Mouse (Mus musculus) stomach, postnatal 0 days (tissue): ENCODE measurements at regions not wholly inside any gene's neighbourhood (a gene's known extent, or its start where the extent isn't known, plus 50 kb on each side); places are given as distances from the start of the nearest gene placed in this dataset.
A peak's percentile ranks its signal among the peaks of the same experiment; 100 is the strongest.

Experiments used
- ATAC-seq: fragments of 200-750 bp; cut with Nextera tagmentation; 2 replicates; pipeline ENCODE4 v1.8.0; 2017; ENCODE audit not compliant: low FRiP score, low TSS enrichment
- DNase-seq: peaks from one replicate; pipeline ENCODE4 v3.0.0-alpha.2; 2016; ENCODE audit warnings: low spot score
- H3K27ac ChIP-seq: fragments of 300-500 bp; sonication (generic); replicated peaks from 2 replicates; pipeline ENCODE4 v1.5.1; 2014; ENCODE audit warnings: mild to moderate bottlenecking, control low read depth
- H3K27me3 ChIP-seq: fragments of 300-500 bp; sonication (generic); 2 replicates; pipeline ENCODE4 v1.6.1; 2014; ENCODE audit warnings: low read length; ENCODE audit not compliant: control insufficient read depth, insufficient read depth
- H3K36me3 ChIP-seq: fragments of 300-500 bp; sonication (generic); 2 replicates; pipeline ENCODE4 v1.6.1; 2014; ENCODE audit warnings: low read length, mixed read lengths; ENCODE audit not compliant: control insufficient read depth, insufficient read depth
- H3K4me1 ChIP-seq: fragments of 300-500 bp; sonication (generic); replicated peaks from 2 replicates; pipeline ENCODE4 v1.6.1; 2014; ENCODE audit warnings: antibody characterized with exemption; ENCODE audit not compliant: control insufficient read depth, insufficient read depth
- H3K4me2 ChIP-seq: fragments of 300-500 bp; sonication (generic); replicated peaks from 2 replicates; pipeline ENCODE4 v1.6.1; 2014; ENCODE audit warnings: low read depth, mild to moderate bottlenecking, control low read depth, moderate library complexity
- H3K4me3 ChIP-seq: fragments of 300-500 bp; sonication (generic); 2 replicates; pipeline ENCODE4 v1.5.1; 2014; ENCODE audit warnings: low read depth, low read length, control low read depth
- H3K9ac ChIP-seq: fragments of 300-500 bp; sonication (generic); 2 replicates; pipeline ENCODE4 v1.6.1; 2014; ENCODE audit warnings: mild to moderate bottlenecking, low read length, control low read depth, mixed read lengths
- H3K9me3 ChIP-seq: fragments of 300-500 bp; sonication (generic); 2 replicates; pipeline ENCODE4 v1.6.1; 2016; ENCODE audit warnings: low read length; ENCODE audit not compliant: control insufficient read depth
- CTCF ChIP-seq: IDR thresholded peaks from 2 replicates; pipeline ENCODE4 v1.5.1; 2016; ENCODE audit warnings: antibody characterized with exemption, low read depth, mild to moderate bottlenecking, moderate library complexity
- EP300 ChIP-seq: optimal IDR thresholded peaks from 2 replicates; pipeline ENCODE3; 2016; ENCODE audit warnings: antibody characterized with exemption
- WGBS: fragments of 180-500 bp; shearing (Covaris S2); extraction: QIAGEN DNeasy Blood & Tissue Kit; methylation state at CpG from one replicate; pipeline ENCODE4 v1.1.7; 2014; 5-methylcytosine and 5-hydroxymethylcytosine counted together

DNA sequence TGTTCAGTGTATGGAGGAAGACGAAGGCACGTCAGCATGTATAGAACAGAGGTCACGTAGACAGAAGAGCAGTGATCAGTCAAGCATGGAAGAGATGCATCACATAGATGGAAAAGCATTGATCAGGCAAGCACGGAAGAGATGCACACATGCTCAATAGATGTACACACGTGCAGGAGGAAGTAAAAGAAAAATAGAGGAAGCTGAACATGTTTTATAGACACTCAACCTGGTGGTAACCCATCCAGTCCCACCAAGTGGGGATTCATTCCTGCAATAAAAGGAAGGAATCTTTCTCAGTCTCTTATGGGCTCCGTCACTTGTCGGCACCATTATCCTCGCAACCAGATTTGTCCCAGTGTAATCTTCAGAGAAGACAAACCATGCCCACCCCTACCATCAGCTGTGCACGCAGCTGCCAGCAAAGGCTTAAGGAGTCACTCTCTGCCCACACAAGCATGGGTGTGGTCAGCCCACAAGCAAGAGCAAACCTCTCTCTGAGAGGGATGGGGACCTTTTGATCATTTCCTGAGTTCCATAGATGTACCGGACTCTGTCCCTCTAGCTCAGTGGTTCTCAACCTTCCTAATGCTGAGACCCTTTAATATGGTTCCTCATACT lies 108.3 kb upstream of the Cdc42ep3 start:
- Histone ChIP-seq H3K36me3 (no peaks in the 10 kb centered on the region), H3K27ac (no peak overlapping the region), H3K9me3 (no peaks in the 10 kb centered on the region), H3K4me2 (no peak overlapping the region), H3K9ac (no peak overlapping the region), H3K4me1 (0 out of 2 replicates have a peak, but pooled peaks cover 2% of the 10 kb centered on the region), H3K27me3 (no peaks in the 10 kb centered on the region), H3K4me3 (no peak overlapping the region)
- ATAC-seq (no peak), DNase-seq (no peak)
- TF ChIP-seq CTCF (no peak), EP300 (no peak)
- WGBS, result 87% methylated on average over 10 of the region's 10 CpGs

DNA sequence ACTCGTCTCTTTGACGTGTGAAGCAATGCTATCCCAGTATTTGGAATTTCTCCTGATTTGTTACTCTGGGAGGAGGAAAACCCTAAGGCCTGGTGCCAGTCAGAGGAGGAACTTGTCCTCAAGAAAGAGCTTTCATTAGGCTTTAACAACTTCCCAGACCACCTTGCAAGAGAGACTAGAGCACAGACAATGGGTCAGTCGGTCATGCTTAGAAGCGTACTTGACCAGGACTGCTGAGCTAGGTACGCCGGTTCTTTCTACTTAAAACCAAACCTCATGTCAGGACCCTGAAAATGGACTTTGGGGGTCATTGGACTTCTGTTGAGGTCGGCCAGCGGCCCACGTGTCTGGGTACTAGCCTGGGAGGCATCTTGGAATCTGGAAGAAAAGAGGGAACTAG lies 110.8 kb upstream of the Cdc42ep3 start:
- 94% methylated on average over 9 of the region's 9 CpGs for WGBS
- H3K9ac ChIP-seq, result no peak overlapping the region
- 0 out of 2 replicates have a peak, but pooled peaks cover 2% of the 10 kb centered on the region for H3K4me1 ChIP-seq
- no peak overlapping the region for H3K4me3 ChIP-seq
- DNase-seq (no peak), ATAC-seq (no peak)
- no peaks in the 10 kb centered on the region for H3K36me3 ChIP-seq
- H3K9me3 ChIP-seq, result no peaks in the 10 kb centered on the region
- no peak overlapping the region for H3K4me2 ChIP-seq
- no peak overlapping the region for H3K27ac ChIP-seq
- H3K27me3 ChIP-seq, result no peaks in the 10 kb centered on the region
- TF ChIP-seq CTCF, result no peak
- TF ChIP-seq EP300, result no peak

DNA sequence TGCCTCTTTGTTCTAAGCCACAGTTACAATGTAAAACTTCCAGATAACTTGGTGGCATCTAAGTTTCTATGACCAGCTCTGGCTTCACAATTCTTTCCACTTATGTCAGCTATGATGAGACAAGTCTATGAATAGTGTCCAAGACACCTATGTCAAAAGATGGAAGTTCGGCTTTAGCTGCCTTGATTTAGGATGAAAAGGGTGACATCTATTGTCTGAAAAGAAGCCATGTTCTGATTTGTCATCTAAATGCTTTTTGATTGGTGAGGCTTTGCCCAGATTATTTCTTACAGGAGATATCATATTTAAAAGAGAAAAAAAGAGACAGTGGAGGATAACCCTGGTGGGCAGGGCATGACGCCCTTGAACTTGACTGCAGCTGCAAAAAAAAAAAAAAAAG lies 116.7 kb upstream of the Cdc42ep3 start:
- no peak overlapping the region for H3K4me3 ChIP-seq
- H3K27me3 ChIP-seq, result no peaks in the 10 kb centered on the region
- no peaks in the 10 kb centered on the region for H3K36me3 ChIP-seq
- ATAC-seq (no peak), DNase-seq (no peak)
- TF ChIP-seq EP300 (no peak), CTCF (no peak)
- 58% methylated on average over 2 of the region's 2 CpGs for WGBS
- H3K4me1 ChIP-seq, result 0 out of 2 replicates have a peak, but pooled peaks cover 4% of the 10 kb centered on the region
- H3K4me2 ChIP-seq, result no peak overlapping the region
- H3K9ac ChIP-seq, result no peak overlapping the region
- no peaks in the 10 kb centered on the region for H3K9me3 ChIP-seq
- no peak overlapping the region; the same call in 1 of the 2 replicates for H3K27ac ChIP-seq

DNA sequence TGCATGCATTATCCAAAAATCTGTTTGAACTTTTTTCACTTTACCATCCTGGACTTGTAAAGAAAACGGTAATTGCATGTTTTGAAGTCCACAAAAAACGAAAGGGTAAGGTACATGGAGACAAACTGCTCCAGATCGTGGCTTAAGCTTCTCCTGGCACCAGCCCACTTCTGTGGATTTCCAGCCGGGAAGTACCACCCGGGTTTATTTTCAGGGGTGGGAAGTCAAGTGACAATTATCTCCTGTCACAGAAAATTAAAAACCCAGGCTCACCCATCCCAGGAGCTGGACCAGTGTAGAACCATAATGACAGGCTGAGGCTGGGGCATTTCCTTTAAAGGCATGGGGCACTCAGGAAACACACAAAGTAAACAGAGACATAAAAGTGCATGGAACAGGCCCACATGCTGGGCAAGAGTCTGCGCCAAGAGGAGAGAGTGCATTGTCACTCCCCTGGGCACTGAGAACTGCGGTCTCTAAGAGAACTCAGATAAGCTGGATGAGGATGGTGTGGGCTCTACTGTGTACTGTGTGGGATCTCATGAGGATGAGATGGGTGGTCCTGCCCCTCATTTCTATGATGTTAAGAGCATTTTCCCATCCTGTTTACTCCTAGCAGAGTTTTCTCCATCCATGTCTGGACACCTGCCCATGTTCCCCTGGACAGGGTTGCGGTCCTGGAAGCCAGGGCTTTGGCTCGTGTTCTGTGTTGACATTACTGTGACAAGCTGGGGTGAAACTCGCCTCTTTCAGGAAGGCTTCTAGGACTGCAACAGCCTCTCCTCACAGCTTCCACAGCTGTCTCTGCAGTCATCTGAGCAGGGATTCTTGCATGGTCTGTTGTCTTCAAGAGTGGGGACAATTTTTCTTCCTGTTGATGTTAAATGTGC lies 117.5 kb upstream of the Cdc42ep3 start:
- Histone ChIP-seq H3K9ac (no peak overlapping the region), H3K4me2 (no peak overlapping the region), H3K27me3 (no peaks in the 10 kb centered on the region), H3K36me3 (no peaks in the 10 kb centered on the region), H3K27ac (peak overlapping the region; percentile 45), H3K4me1 (0 out of 2 replicates have a peak, but pooled peaks cover 4% of the 10 kb centered on the region), H3K9me3 (no peaks in the 10 kb centered on the region), H3K4me3 (no peak overlapping the region)
- no peak for DNase-seq
- WGBS, result 26% methylated on average over 10 of the region's 10 CpGs
- no peak for TF ChIP-seq CTCF
- TF ChIP-seq EP300, result peak; percentile 31
- peak; percentile 68; the same call in 1 of the 2 replicates for ATAC-seq

DNA sequence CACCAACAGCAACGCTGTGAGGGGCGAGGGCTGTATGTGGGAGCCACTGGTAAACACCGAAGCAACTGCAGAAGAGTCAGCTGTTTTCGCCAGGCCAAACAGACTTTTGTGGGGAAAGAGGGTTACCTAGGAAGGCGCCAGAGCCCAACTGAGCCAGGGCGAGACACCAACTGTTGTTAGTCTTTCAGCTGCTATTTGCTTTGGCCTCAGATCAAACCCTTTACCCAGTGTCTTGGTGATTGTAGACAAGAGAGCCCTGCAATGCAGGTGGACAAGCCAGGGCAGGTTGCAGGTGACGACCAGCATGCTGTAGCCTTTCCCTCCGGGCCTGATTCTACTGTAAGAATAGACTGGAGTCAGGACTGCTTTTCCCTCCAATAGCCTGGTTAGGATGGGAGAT lies 121.8 kb upstream of the Cdc42ep3 start:
- no peak for DNase-seq
- no peak for ATAC-seq

DNA sequence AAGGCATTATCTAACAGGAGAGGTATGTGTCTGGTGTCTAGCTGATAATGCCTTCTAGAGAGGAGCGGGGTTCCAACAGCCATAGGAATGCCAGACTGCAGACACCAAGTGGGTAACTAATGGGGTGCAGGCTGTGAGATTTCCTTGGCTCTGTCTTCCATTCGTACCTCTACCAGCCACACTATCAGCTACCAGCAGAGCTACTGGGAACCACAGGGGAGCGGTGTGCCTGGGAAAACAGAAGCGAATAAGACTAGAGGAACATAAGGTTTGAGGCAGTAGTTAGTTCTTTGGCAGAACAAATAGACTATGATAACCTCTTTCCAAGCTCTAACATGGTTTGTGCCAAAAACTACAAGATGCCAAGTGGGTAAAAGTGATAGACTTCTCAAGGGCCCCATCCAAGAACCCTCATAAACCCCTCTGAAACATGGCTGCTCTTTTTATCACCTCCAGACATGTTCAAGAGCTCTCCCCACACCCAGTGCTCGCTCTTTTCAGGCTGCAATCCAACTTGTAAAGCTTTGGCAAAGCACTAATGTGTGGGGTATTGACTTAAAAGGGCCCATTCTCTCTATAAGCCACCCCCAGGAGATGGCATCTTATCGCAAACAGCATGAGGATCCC lies 126.3 kb upstream of the Cdc42ep3 start:
- TF ChIP-seq EP300 (no peak), CTCF (no peak)
- Histone ChIP-seq H3K27ac (no peak overlapping the region), H3K4me2 (no peak overlapping the region), H3K9me3 (no peaks in the 10 kb centered on the region), H3K4me1 (no peaks in the 10 kb centered on the region), H3K36me3 (no peaks in the 10 kb centered on the region), H3K4me3 (no peak overlapping the region), H3K9ac (no peak overlapping the region), H3K27me3 (no peaks in the 10 kb centered on the region)
- 87% methylated on average over 6 of the region's 6 CpGs for WGBS
- no peak for DNase-seq
- ATAC-seq, result no peak

More for the DNA sequence above, 121.8 kb upstream of the Cdc42ep3 start:
- no peaks in the 10 kb centered on the region for H3K27me3 ChIP-seq
- H3K27ac ChIP-seq, result no peak overlapping the region
- no peak overlapping the region for H3K4me2 ChIP-seq
- TF ChIP-seq EP300 (no peak), CTCF (no peak)
- H3K9me3 ChIP-seq, result no peaks in the 10 kb centered on the region
- 68% methylated on average over 8 of the region's 8 CpGs for WGBS
- H3K9ac ChIP-seq, result no peak overlapping the region
- no peak overlapping the region for H3K4me3 ChIP-seq
- no peaks in the 10 kb centered on the region for H3K36me3 ChIP-seq
- 0 out of 2 replicates have a peak, but pooled peaks cover 4% of the 10 kb centered on the region for H3K4me1 ChIP-seq
